Comparison of ENCODE assay signal across 22 mouse cellular contexts in the genomic region with DNA sequence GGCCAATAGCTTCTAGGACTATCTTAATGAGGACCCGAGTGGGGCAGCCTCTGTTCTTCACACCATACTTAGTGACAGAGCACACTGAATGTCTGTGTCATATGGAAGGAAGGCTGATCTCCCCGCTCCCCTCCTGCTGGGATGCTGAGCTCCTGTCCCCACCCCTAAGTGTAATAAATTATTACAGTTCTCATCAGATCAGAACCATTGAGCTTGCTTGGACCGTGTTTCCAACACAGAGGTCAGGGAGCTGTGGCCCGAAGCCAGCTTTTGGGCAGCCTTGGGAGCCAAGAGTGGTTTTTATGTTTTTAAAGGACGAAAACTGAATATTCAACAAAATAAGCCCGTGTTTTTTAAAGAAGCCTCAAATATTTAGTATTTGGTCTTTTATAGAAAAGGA. TPM values are rescaled to one million over a fixed set of nuclear protein-coding genes. Genes with fewer than 3 reads are reported as not detected.
DNase-seq lines count a peak whose midpoint lies in the region; ATAC-seq and TF ChIP-seq lines count a peak whose summit lies in the region.
"Had no signal": no experiment of that assay in that cellular context is flagged by ENCODE, and none has a peak within 500 bp of the region (broad histone marks: within the 10 kb centered on the region; RNA-seq: fewer than 3 reads in every experiment).

No protein-coding gene starts in this region.

- WGBS in liver, adult 2 months: 67% methylated on average over 6 of the region's 6 CpGs
- WGBS in liver, embryonic 11.5 days: 86% methylated on average over 6 of the region's 6 CpGs

- DNase-seq in adrenal gland, adult 2 months: peak; percentile 33
- no peak for DNase-seq in adrenal gland, postnatal 4 days (ENCODE audit: low spot score in 2 of 2)
- peak; percentile 41 for DNase-seq in liver, adult 2 months (ENCODE audit: extremely low read depth, low read depth, low spot score)
- no peak for DNase-seq in liver, embryonic 11.5 days (ENCODE audit: low spot score)
- peak; percentile 37 for DNase-seq in NIH3T3 (ENCODE audit: low read depth)
- peak; percentile 37 for DNase-seq in brain, embryonic 14.5 days (ENCODE audit: low read depth)
- DNase-seq in embryo, embryonic 10 days (ENCODE audit: low spot score): no peak
- DNase-seq: B cell, adult 2 months; embryo, embryonic 11 days; heart, adult 2 months; heart, postnatal 14 days had no signal

- peaks cover 4% of the 10 kb centered on the region; the same call in 1 of the 2 replicates for H3K4me1 ChIP-seq in liver, adult 2 months (ENCODE audit: control insufficient read depth, insufficient read depth, low read length)
- peaks cover 9% of the 10 kb centered on the region for H3K4me1 ChIP-seq in liver, embryonic 11.5 days (replicated peaks; ENCODE audit: control insufficient read depth, insufficient read depth, low read length)
- H3K4me1 ChIP-seq: embryonic facial prominence, embryonic 15.5 days; intestine, embryonic 15.5 days had no signal

- ATAC-seq in liver, embryonic 11.5 days (replicated peaks; ENCODE audit: low FRiP score): no peak
- ATAC-seq: CD4-positive, CD25-positive, alpha-beta regulatory T cell, adult 4 months; forebrain, embryonic 14.5 days; hindbrain, postnatal 0 days; intestine, embryonic 15.5 days had no signal

- TF ChIP-seq POLR2A in liver, adult 2 months (IDR thresholded peaks at IDR 0.05; ENCODE audit: extremely low read depth, insufficient read depth, low read length): no peak
- no peak for TF ChIP-seq POLR2A in brain, embryonic 14.5 days (IDR thresholded peaks at IDR 0.05; ENCODE audit: borderline replicate concordance, extremely low read depth, insufficient read depth, insufficient read length, poor library complexity, severe bottlenecking)

- no peaks in the 10 kb centered on the region for H3K36me3 ChIP-seq in liver, adult 2 months (ENCODE audit: control insufficient read depth, insufficient read depth, low read length)
- no peaks in the 10 kb centered on the region for H3K36me3 ChIP-seq in liver, embryonic 11.5 days (ENCODE audit: control insufficient read depth, insufficient read depth, low read length)
- H3K36me3 ChIP-seq: embryonic facial prominence, embryonic 15.5 days; forebrain, embryonic 10.5 days; G1E; heart, embryonic 15.5 days; hindbrain, embryonic 13.5 days; intestine, embryonic 15.5 days had no signal

- H3K27me3 ChIP-seq in liver, adult 2 months (ENCODE audit: control insufficient read depth, insufficient read depth, low read length): no peaks in the 10 kb centered on the region
- H3K27me3 ChIP-seq in liver, embryonic 11.5 days (replicated peaks; ENCODE audit: control insufficient read depth, insufficient read depth, low read length): no peaks in the 10 kb centered on the region
- H3K27me3 ChIP-seq: embryonic facial prominence, embryonic 15.5 days; heart, embryonic 15.5 days; hindbrain, embryonic 13.5 days; intestine, embryonic 15.5 days had no signal

- no peak overlapping the region for H3K9ac ChIP-seq in liver, adult 2 months (ENCODE audit: low read depth, low read length)
- no peak overlapping the region for H3K9ac ChIP-seq in liver, embryonic 11.5 days (ENCODE audit: low read depth, low read length)
- H3K9ac ChIP-seq: embryonic facial prominence, embryonic 15.5 days; heart, embryonic 15.5 days; hindbrain, embryonic 13.5 days; intestine, embryonic 15.5 days had no signal

- H3K4me3 ChIP-seq in liver, adult 2 months (ENCODE audit: insufficient read depth, low read depth, low read length): no peak overlapping the region
- no peak overlapping the region for H3K4me3 ChIP-seq in liver, embryonic 11.5 days (ENCODE audit: low read depth, low read length)
- H3K4me3 ChIP-seq: embryonic facial prominence, embryonic 15.5 days; erythroblast, embryonic 14.5 days; forebrain, embryonic 10.5 days; heart, adult 2 months; heart, embryonic 15.5 days; hindbrain, embryonic 13.5 days; intestine, embryonic 15.5 days had no signal

- no peaks in the 10 kb centered on the region for H3K9me3 ChIP-seq in liver, embryonic 11.5 days (ENCODE audit: control insufficient read depth, low read length)
- H3K9me3 ChIP-seq: embryonic facial prominence, embryonic 15.5 days; G1E; heart, embryonic 15.5 days; hindbrain, embryonic 13.5 days; intestine, embryonic 15.5 days had no signal

- peaks cover 7% of the 10 kb centered on the region; the same call in 1 of the 2 replicates for H3K79me2 ChIP-seq in liver, adult 2 months (ENCODE audit: control insufficient read depth, insufficient read depth, low read length)

- TF ChIP-seq CTCF in liver, adult 2 months (IDR thresholded peaks at IDR 0.05; ENCODE audit: low read depth, low read length): no peak
- no peak for TF ChIP-seq CTCF in brain, embryonic 14.5 days (IDR thresholded peaks at IDR 0.05; ENCODE audit: borderline replicate concordance, extremely low read depth, insufficient read depth, insufficient read length)

- no peak overlapping the region for H3K4me2 ChIP-seq in liver, embryonic 11.5 days
- H3K4me2 ChIP-seq: embryonic facial prominence, embryonic 15.5 days; heart, embryonic 11.5 days; heart, embryonic 15.5 days; hindbrain, embryonic 13.5 days; intestine, embryonic 15.5 days had no signal

- no peak overlapping the region for H3K27ac ChIP-seq in liver, adult 2 months (replicated peaks; ENCODE audit: insufficient read depth, low read depth, low read length)
- H3K27ac ChIP-seq in liver, embryonic 11.5 days (ENCODE audit: low read depth, low read length): no peak overlapping the region
- H3K27ac ChIP-seq: embryonic facial prominence, embryonic 15.5 days; forebrain, embryonic 10.5 days; heart, adult 2 months; heart, embryonic 15.5 days; hindbrain, embryonic 13.5 days; intestine, embryonic 15.5 days had no signal

RNA-seq across cellular contexts. Expression of gene Ppm1l, which starts 47.5 kb away (rescaled TPM):
- 10 to 100 TPM; 12.2 to 13.5 TPM for total RNA-seq in adrenal gland, adult 2 months (2021)
- polyA plus RNA-seq in adrenal gland, adult 2 months (2012; rRNA removed): 2.4 and 3.1 TPM in 2 replicates
- 10 to 100 TPM; 15.6 to 17.0 TPM for total RNA-seq in adrenal gland, postnatal 4 days (2021)
- 3.3 and 4.4 TPM in 2 replicates for total RNA-seq in liver, adult 2 months (2014; rRNA removed)
- 1.9 and 2.4 TPM in 2 replicates for polyA plus RNA-seq in liver, adult 2 months (2012; rRNA removed)
- 8.2 and 8.3 TPM in 2 replicates for polyA plus RNA-seq in liver, embryonic 11.5 days (2014; fragmentation: Nextera tagmentation; extraction: Ambion mirVana)
- 13.4 and 21.4 TPM in 2 replicates for polyA plus RNA-seq in brain, embryonic 14.5 days (2012; rRNA removed)

Comparison
In these comparisons a context has a peak if more than half of its experiments do, and no peak if none do; other contexts are left out.
1. DNase-seq: peak in adrenal gland, adult 2 months (single experiment), liver, adult 2 months (single experiment), NIH3T3 (single experiment) and brain, embryonic 14.5 days (single experiment); none in adrenal gland, postnatal 4 days (0 of 2), liver, embryonic 11.5 days (single experiment) and embryo, embryonic 10 days (single experiment).